Mouse (Mus musculus) thymus, adult 2 months (tissue): Measurements from ENCODE around the gene Abcb5. TPM values are rescaled to one million over a fixed set of nuclear protein-coding genes. Genes with fewer than 3 reads are reported as not detected.

ENCODE experiments used
- DNase-seq: peaks from one replicate; pipeline ENCODE4 v3.0.0; 2021
- H3K27ac ChIP-seq: fragments of 200-500 bp; 2 replicates; pipeline ENCODE4 v1.5.1; 2012; ENCODE audit warnings: low read length, control low read depth; ENCODE audit not compliant: control insufficient read depth, insufficient read depth
- H3K27me3 ChIP-seq: fragments of 200-500 bp; 2 replicates; pipeline ENCODE4 v1.6.1; 2012; ENCODE audit warnings: mild to moderate bottlenecking, low read length, moderate library complexity, mixed read lengths; ENCODE audit not compliant: control insufficient read depth, insufficient read depth
- H3K36me3 ChIP-seq: fragments of 200-500 bp; 2 replicates; pipeline ENCODE4 v1.6.1; 2012; ENCODE audit warnings: mild to moderate bottlenecking, low read length, moderate library complexity; ENCODE audit not compliant: control insufficient read depth, insufficient read depth
- H3K4me1 ChIP-seq: fragments of 200-500 bp; replicated peaks from 2 replicates; pipeline ENCODE4 v1.6.1; 2012; ENCODE audit warnings: low read length; ENCODE audit not compliant: control insufficient read depth, insufficient read depth
- H3K4me3 ChIP-seq: fragments of 200-500 bp; 2 replicates; pipeline ENCODE4 v1.5.1; 2012; ENCODE audit warnings: mild to moderate bottlenecking, low read length, control low read depth, moderate library complexity; ENCODE audit not compliant: control insufficient read depth, insufficient read depth
- CTCF ChIP-seq: fragments of 200-500 bp; IDR thresholded peaks from 2 replicates; pipeline ENCODE4 v1.5.1; 2012; ENCODE audit warnings: mild to moderate bottlenecking, control low read depth, low read length, moderate library complexity, borderline replicate concordance; ENCODE audit not compliant: control insufficient read depth, poor library complexity, insufficient read depth; ENCODE audit errors: extremely low read depth
- POLR2A ChIP-seq: fragments of 200-500 bp; IDR thresholded peaks from 2 replicates; pipeline ENCODE4 v1.6.1; 2012; ENCODE audit warnings: mild to moderate bottlenecking, low read length, control low read depth, moderate library complexity; ENCODE audit not compliant: control insufficient read depth, poor library complexity, insufficient read depth; ENCODE audit errors: extremely low read depth
- WGBS: fragments of 180-500 bp; shearing (Covaris S2); methylation state at CpG from one replicate; pipeline ENCODE4 v1.1.7; 2018; 5-methylcytosine and 5-hydroxymethylcytosine counted together
- polyA plus RNA-seq: library from polyadenylated mRNA; depleted of rRNA; stranded (reverse); fragments of >200 nt; gene quantifications from 2 replicates; pipeline ENCODE4 v1.2.3, GENCODE M21; 2012

Abcb5 gene
- polyA plus RNA-seq, 1 experiment: not detected

- peaks cover 35% of the 10 kb centered on the region for H3K27me3 ChIP-seq
- peaks cover 8% of the 10 kb centered on the region for H3K4me1 ChIP-seq
- no peak overlapping the region for H3K27ac ChIP-seq
- DNase-seq: no peak
- H3K36me3 ChIP-seq: no peaks in the 10 kb centered on the region
- TF ChIP-seq POLR2A (no peak), CTCF (no peak)
- H3K4me3 ChIP-seq: no peak overlapping the region
Observed at GRCm38 (mm10) chr12:118844111-118844510, 122.1 kb downstream of the Abcb5 start.

- Histone ChIP-seq H3K36me3 (no peaks in the 10 kb centered on the region), H3K4me3 (no peak overlapping the region), H3K27me3 (peaks cover 33% of the 10 kb centered on the region), H3K4me1 (peaks cover 6% of the 10 kb centered on the region), H3K27ac (no peak overlapping the region)
- WGBS: 4% methylated on average over 33 of the region's 33 CpGs
- no peak for DNase-seq
- TF ChIP-seq CTCF (no peak), POLR2A (no peak)
Observed at GRCm38 (mm10) chr12:118842671-118843411, 123.4 kb downstream of the Abcb5 start.

- Histone ChIP-seq H3K4me1 (peaks cover 6% of the 10 kb centered on the region), H3K27me3 (peaks cover 32% of the 10 kb centered on the region), H3K4me3 (no peak overlapping the region), H3K27ac (no peak overlapping the region), H3K36me3 (no peaks in the 10 kb centered on the region)
- no peak for DNase-seq
- TF ChIP-seq POLR2A: no peak
- no peak for TF ChIP-seq CTCF
- 20% methylated on average over 6 of the region's 6 CpGs for WGBS
Observed at GRCm38 (mm10) chr12:118841971-118842550, 124.2 kb downstream of the Abcb5 start.

- DNase-seq: no peak
- TF ChIP-seq CTCF (no peak), POLR2A (no peak)
- WGBS: 15% methylated on average over 5 of the region's 5 CpGs
- peaks cover 35% of the 10 kb centered on the region for H3K27me3 ChIP-seq
- peaks cover under 1% of the 10 kb centered on the region for H3K4me1 ChIP-seq
- no peaks in the 10 kb centered on the region for H3K36me3 ChIP-seq
- no peak overlapping the region for H3K27ac ChIP-seq
- H3K4me3 ChIP-seq: no peak overlapping the region
Observed at GRCm38 (mm10) chr12:118841381-118841922, 124.8 kb downstream of the Abcb5 start.

GRCm38 (mm10) chr12:118840861-118841260 is 125.4 kb downstream of the Abcb5 start:
- Histone ChIP-seq H3K27me3 (peaks cover 37% of the 10 kb centered on the region), H3K4me3 (no peak overlapping the region), H3K36me3 (no peaks in the 10 kb centered on the region), H3K27ac (no peak overlapping the region), H3K4me1 (no peaks in the 10 kb centered on the region; the same call in 1 of the 2 replicates)
- DNase-seq: no peak
- WGBS: 11% methylated on average over 12 of the region's 12 CpGs
- no peak for TF ChIP-seq POLR2A
- no peak for TF ChIP-seq CTCF

GRCm38 (mm10) chr12:118840301-118840700 is 125.9 kb downstream of the Abcb5 start:
- 7% methylated on average over 15 of the region's 15 CpGs for WGBS
- Histone ChIP-seq H3K36me3 (no peaks in the 10 kb centered on the region), H3K4me1 (no peaks in the 10 kb centered on the region; the same call in 1 of the 2 replicates), H3K4me3 (no peak overlapping the region), H3K27ac (no peak overlapping the region), H3K27me3 (peaks cover 38% of the 10 kb centered on the region)
- DNase-seq: no peak
- TF ChIP-seq CTCF (no peak), POLR2A (no peak)
